Mouse (Mus musculus) monocyte, adult 5-6 weeks (primary cell): Measurements from ENCODE around the gene Ascc1. TPM values are rescaled to one million over a fixed set of nuclear protein-coding genes. Genes with fewer than 3 reads are reported as not detected.
A peak's percentile ranks its signal among the peaks of the same experiment; 100 is the strongest.
"Not testable (repeated sequence)": the region's sequence is repeated elsewhere in the genome, so short reads cannot be mapped to it uniquely, and the experiment has no call there.

Experiments used
- ATAC-seq: fragments of 153-309, 156-312 bp; replicated peaks from 2 replicates; pipeline ENCODE4 v1.8.0; 2017; ENCODE audit warnings: mild to moderate bottlenecking; ENCODE audit not compliant: low TSS enrichment, insufficient number of reproducible peaks, severe bottlenecking, poor library complexity, low FRiP score
- total RNA-seq: library from RNA; stranded (forward); fragments of 200-1000, 200-491, 200-594 nt; gene quantifications from 3 replicates; pipeline ENCODE4 v1.2.3, GENCODE M21; 2017

Gene Ascc1
- total RNA-seq, 1 experiment from 2014 or later = 13.0 TPM

DNA sequence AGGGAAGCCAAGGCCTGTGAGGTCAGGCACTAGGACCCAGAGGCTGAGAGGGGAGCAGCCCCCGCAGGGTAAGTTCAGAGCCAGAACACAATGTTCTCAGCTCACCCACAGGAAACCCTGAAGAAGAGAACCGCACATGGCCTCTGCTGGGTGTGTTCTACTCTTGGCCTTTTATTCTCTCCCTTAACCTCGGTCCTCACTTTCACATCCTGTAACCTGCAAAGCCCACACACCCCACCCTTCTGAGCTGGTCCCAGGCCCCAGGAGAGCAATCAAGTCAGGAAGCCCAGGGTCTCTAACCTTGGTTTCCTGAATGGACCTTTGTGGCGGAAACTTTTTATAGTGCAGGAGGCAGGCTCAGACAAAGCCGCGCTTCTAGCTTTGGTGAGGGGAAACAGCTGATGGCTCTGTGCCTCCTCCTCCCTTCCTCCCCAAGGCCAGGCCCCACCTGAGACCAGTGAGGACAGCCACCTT is 28.4 kb upstream of the Ascc1 start:
- ATAC-seq = peak; percentile 71

DNA sequence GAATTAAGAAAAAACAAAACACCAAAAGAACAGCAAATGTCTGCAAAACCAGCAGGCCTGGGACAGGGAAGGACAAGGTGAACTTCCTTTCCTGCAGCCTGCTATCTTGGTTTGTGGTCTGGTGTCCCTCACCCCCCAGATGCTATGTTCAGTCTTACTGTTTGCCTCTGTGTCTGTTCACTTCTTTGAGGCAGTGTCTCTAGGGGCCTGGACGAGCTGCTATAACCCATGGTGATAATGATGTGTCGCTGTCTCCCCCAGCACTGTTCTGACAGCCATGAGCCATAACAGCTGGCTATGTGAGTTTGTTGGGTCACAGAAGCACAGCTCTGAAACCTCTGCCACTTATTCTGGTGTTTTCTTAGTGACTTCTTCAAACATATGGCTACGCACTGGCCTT is 27.8 kb upstream of the Ascc1 start:
- ATAC-seq = no peak

DNA sequence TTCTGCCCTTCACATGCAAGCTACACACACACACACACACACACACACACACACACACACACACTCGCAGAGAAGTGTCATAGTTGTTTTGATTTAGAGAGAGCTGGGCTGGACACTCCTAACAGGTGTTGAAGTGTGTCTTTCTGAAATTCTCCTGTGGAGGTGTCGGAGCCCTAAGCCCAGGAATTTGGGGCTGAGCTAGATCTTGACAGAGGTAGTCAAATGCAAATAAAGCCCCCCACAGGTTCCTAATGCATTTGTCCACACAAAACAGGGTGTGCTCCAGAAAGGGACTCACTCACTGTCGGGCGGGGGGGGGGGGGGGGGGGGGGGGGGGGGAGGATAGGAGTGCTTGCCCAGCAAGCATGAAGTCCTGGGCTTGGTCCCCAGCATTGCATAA is 25.5 kb upstream of the Ascc1 start:
- ATAC-seq = no peak

DNA sequence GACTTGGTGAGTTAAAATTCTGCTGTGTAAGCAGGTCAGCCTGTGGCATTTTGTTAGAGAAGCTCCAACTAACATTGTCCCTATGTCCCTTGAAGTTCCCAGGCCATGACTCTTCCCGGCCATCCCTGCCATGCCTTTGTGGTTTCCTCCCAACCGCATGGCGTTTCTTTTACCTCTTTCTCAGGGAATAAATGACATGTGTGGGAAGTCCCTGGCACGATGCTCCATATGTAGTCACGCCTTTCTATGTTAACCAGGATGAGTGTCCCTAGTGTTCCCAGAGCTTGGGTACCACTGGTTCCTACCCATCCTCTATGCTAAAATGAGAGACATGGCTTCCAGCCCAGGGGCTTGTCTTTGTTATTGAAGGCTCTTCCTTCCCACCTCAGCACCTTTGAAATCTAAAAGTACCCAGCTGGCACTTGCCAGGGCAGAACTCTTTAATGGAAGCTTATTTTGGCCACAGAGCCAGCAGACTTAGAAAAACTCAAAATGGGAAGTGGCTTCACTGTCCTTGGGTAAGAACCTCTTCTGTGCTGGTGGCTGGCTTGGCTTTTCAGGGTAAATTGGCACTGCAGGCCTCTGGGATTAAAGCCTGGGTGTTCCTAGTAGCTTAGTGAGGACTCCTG is 24.8 kb upstream of the Ascc1 start:
- no peak for ATAC-seq

DNA sequence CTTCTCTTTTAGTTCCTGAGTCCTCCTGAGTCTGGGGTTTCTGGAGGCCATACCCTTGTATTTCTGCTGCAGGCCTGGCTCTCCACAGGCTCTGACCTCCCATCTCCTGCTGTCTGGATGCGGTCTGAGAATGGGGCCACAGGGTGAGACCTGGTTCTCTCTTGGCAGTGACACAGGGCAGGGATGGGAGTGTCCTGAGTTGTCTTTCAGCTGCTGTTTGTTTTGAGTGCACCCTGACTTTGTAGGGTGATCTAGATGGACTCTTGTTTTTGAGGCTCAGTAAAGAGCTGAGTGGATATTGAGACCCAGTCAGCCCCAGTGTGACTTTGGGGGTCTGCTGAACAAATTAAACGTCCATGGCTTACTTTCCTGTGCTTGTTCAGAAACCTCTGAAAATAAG is 24.2 kb upstream of the Ascc1 start:
- ATAC-seq = peak; percentile 18

DNA sequence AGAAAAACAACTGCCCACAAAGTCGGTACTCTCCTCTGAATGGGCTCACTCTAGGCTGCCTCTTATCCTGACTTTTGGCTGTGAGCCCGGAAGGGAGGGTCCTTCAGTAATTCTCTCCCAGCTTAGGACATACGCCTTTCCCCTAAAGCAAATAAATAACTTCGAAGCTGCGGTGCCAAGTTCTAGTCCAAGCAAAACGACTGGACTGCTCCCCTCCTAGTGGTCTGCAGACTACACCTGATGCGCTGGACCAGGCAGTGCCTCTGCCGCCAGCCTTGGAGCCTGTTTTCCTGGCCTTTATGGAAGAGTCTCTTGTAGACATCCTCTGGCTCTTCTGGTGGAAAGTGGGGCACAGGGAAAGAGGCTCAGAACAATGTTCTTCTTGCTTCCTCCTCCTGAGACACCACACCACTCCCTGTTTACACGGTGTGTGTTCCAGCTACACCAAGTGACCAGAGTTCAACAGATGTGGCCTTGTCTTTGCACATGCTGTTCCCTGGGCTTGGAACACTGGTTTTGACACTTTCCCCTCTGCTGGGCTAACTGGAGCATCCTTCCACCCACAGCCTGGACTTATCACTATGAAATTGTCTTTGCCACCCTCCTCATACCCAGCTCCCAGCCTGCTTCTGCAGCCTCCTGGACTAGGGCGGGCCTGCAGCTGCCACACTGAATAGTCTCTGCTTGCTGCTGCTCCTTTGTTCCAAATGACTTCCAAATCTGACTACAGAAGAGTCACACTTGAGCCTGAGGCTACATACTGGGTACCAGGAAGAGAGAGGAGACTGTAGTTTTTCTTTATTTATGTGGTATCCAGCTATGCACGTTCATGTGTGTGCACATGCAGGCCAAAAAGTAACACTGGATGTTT is 23.5 kb upstream of the Ascc1 start:
- ATAC-seq = no peak

DNA sequence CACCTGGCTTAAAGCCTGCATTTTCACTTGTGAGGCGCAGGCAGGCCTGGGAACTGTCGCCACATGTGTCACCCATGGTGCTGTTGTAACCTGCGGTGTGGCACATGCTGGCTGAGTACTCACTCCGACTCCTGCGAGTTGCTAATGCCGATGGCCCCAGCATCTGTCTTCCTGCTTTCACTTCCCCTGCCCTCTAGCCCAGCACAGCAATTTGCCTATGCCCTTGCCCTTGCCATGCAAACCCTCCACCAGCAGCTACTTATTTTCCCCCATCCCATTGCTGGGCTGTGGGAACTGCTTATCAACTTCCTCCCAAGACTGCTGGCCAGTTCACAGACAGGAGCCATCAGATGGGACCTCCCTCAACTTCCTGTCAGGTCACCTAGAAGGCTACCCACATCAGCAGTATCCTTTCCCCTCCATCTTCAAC is 21.8 kb upstream of the Ascc1 start:
- peak; percentile 87 for ATAC-seq

DNA sequence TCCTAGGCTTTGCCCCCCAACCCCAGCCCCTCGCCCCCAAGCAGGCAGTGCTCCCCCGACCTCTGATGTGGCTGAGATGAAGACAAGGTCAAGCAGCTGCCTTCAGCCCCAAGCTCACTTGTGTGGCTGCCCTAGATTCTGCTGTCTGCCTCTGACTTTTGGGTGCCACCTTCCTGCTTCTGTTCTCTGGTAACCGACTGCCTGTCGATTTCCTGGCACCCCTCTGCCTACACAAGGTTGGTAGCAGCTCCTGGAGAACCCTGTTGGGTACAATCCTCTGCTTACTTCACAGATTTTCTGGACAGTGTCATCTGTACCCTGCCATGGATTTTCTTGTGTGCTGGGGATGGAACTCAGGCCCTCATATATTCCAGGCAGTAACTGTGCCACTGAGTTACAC is 21.3 kb upstream of the Ascc1 start:
- 0 out of 2 replicates have a peak, but pooled peaks have one; percentile 3 for ATAC-seq

DNA sequence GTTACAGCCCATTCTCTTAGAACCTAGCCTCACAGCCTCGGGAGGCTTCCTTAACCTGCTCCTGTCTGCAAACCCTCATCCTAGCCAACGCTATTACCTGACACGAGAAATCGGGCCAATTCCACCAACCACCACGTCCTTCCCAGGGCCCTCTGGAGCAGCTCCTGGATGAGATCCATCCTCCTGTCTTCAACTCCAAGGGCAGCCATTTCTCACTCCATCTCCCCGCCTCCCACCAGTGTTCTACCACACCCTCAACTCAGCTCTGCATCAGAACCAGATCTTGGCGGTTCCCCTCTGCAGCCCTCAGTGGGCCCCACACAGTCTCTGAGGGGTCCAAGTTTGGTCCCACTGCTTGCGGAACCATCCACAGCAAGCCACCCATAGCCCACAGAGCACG is 20.8 kb upstream of the Ascc1 start:
- no peak for ATAC-seq

DNA sequence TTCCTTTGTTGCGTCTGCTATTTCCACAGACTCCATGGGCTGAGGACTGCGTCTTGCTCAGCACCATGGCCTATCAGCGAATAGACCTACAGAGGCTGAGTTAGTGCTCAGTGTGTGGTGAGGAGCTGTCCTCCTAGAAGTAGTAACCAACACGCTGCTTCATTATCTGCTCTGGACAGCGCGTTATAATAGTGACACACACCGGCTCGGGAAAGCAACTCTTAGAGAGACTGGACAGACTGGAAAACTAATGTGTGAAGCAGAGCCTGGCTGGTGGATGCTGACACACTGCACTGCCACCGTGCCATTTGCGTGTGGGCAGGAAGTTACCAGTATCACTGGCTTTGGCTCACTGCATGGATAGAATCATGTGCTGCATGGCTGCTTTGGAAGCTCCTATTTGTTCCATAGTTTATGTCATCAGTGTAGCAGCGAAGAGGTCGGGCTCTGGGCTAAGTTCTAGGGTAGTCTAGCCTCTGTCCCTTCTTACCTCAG is 20.2 kb upstream of the Ascc1 start:
- ATAC-seq = no peak

DNA sequence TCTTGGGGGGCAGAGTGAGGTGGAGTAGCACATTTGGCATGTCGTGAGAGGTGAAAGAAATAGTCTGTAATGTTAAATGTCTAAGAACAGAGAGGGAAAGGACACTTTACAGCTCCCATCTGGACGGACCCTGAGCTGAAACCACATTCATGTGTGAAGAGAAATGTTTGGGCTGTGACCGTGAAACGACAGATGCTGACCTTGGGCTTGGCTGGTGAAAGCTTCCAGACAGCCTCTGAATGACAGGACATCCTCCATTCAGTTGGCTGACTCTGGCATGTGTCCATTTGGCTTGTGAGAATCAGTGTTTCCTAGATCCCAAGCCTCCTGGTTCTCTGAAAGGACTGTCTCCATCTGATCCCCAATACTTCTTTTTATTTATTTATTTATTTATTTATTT is 14.6 kb upstream of the Ascc1 start:
- no peak for ATAC-seq

DNA sequence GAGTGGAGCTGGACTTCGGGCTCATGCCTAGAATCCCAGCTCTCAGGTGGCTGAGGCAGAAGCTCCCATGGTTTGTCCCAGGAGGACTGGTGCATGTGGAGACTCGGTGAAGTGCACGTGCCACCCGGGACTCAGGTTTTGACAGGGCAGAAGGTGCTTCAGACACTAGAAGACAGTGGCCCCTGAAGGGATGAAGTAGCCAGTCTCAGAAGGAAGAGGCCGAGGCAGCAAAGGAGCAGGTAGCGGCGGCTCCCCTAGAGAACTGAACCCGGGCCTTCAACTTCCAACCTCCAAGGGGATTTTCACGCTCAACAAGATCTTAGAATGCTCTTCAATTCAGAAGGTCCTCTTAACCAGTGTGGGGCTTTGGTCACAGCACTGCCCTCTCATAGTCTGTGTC is 12.2 kb upstream of the Ascc1 start:
- no peak for ATAC-seq

DNA sequence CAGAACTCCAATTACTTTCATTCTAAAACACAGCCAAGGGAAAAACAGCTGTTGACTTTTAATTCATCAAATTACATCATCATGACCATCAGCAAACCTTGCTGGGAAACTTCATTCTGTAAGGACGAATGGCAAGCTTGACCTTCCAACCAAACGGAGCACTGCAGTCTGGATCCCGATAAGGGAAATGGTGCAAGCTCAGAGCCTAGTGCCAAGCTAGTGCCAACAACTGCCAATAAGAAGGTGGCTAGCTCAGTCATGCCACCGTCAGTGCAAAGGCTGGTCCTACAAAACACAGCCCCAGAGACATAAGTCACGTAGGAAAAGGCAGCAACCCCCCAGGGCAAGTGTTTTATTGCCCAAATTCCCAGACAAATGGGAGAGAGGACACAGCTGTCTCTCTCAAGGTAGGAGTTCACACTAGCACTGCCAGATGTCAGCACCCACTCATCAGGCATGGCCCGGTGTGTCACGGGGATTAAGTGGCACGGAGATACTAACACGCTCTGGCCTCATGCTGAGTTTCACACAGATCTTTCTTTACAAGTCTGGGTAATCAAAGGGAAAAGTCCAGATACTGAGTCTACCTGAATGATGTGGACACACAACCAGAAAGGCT is 11.2 kb upstream of the Ascc1 start:
- ATAC-seq = no peak

DNA sequence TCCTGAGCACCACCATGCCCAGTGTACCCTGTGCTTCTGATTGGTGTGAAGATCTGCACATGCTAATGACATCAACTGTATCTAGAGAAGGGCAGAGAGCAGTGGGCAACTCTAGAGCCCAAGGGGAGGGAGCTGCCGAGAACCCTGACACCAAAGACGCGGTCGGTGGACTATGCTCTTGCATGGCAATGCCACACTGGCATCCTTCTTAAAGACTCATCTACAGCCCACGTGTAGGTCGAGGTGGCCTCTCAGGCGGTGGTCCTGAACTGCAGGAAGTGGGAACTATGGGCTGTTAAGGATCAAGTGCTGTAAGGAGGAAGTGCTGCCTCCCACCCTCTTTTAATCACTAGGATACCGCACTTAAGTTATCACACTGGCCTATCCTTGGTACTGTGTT is 10.6 kb upstream of the Ascc1 start:
- no peak for ATAC-seq

DNA sequence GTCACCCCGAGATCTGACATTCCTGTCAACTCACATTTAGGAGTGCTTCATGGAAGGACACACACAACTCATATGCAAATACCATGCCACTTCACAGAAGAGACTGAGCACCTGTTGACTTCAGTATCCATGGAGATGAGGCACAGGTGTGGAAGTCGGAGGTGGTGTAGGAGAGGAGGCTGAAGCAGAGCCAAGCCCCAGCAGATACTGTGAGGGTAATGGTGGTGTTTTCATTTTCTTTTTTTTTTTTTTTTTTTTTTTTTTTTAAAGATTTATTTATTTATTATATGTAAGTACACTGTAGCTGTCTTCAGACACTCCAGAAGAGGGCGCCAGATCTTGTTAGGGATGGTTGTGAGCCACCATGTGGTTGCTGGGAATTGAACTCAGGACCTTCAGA is 8.8 kb upstream of the Ascc1 start:
- ATAC-seq = not testable (repeated sequence)

DNA sequence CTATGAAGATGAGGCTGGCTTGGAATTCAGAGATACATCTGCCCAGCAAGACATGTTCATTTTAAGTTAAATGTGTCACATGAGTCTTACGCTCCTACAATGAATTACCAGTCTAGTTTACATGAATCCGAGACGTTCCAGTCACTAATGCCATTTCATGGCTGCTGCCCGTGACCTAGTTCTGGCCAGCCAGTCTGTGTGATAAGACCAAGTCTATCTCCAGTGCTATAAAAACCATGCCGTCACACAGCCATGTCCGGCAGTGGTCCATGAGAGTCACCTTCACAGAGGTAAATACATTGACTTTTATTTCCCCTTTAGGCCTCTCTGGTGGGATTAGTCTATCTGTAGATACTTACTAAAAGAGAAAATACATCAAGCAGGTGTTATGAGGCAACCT is 6.7 kb upstream of the Ascc1 start:
- ATAC-seq = no peak

DNA sequence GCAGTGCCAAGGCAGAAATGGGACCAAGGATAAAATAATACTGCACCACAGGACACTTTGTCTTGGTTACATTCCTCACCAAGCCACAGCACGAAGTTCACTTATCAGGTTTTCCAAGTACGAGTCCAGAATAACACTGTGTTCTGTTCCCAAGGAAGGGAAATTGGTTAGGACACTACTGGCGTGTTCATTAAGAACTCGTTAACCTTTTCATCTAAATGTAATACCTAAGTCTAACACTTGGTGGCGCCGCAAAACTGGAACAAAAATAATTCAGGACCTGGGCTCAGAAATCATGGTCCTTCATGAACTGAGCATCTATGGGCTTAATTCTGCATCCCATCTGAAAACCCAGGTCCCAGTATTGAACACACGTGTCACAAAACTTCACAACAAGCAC is 5.0 kb upstream of the Ascc1 start:
- ATAC-seq = peak; percentile 42; the same call in 1 of the 2 replicates

DNA sequence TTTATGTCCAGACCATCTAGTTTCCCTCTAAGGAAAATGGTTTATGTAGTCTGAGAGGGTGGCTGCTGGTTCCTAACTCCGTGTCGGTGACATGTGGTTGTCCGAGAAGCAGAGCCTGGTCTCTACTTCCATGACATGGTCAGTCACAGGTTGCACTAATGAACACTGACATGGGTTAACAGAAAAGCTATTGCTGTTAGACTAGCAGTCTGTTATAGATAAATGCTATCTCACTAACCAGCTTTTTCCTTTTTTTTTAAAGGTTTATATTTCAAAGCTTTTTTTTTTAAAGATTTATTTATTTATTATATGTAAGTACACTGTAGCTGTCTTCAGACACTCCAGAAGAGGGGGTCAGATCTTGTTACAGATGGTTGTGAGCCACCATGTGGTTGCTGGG is 3.5 kb upstream of the Ascc1 start:
- ATAC-seq = no peak

DNA sequence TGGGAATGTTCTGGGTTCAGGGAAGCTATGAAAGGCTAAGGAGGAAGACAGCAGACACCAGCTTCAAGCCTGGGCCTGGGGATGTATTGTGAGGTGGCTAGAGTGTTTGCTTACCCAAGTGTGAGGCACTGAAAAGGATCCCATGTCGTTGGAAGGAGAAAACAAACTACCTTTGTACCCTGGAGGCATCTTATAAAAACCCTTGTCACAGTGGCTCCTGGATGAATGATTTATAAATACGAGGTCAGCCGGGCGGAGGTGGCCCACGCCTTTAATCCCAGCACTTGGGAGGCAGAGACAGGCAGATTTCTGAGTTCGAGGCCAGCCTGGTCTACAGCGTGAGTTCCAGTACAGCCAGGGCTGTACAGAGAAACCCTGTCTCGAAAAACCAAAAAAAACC is 942 bp upstream of the Ascc1 start:
- not testable (repeated sequence) for ATAC-seq

DNA sequence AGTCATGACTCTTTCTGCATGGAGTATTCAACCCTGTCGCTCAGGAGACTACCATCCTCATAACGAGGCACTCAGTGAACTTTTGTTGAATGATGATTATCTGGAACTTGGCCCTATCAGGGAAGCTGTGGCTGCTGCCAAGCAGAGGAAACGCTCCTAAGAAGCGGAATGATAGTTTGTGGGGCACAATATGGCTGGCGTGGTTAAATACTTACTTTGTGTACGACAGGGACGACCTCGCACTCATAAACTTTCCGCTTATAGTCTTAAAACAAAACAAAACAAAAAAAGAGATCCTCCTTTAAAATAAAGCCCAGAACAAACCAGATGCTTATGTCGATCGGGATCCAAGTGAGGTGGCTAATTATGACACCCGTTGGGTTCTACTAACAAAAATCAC is 402 bp upstream of the Ascc1 start:
- ATAC-seq = no peak
